Mouse (Mus musculus) embryonic facial prominence, embryonic 12.5 days (tissue): ENCODE results near the gene Acoxl. TPM values are rescaled to one million over a fixed set of nuclear protein-coding genes. Genes with fewer than 3 reads are reported as not detected.

Experiments used
- microRNA-seq: library from miRNA; unstranded; fragments of <30 nt; microRNA quantifications from one replicate; pipeline ENCODE4, GENCODE M21; 2017
- polyA plus RNA-seq: library from polyadenylated mRNA; unstranded; fragments of >200 nt; fragmentation: Nextera tagmentation; extraction: Ambion mirVana; gene quantifications from 2 replicates; pipeline ENCODE4 v1.2.1, GENCODE M21; 2016

The Acoxl gene
- polyA plus RNA-seq, 1 experiment from 2014 or later = 0.13 TPM

Small RNA genes lying within 50 kb of the gene (microRNA-seq; reads per million reads assigned to microRNA genes)
- gene Gm22411 = not detected

Other genes starting within 250 kb of the Acoxl start
- 0.43 and 0.62 TPM in 2 replicates for gene Mal, start 182.2 kb upstream of the Acoxl start, polyA plus RNA-seq
- gene Mall, start 108.9 kb upstream of the Acoxl start, polyA plus RNA-seq = 2.0 and 2.4 TPM in 2 replicates
- gene Nphp1, start 50.0 kb upstream of the Acoxl start, polyA plus RNA-seq = 36.1 and 37.1 TPM in 2 replicates
- 25.5 and 29.9 TPM in 2 replicates for gene Mtln, start 46.4 kb upstream of the Acoxl start, polyA plus RNA-seq
- 69.4 and 71.8 TPM in 2 replicates for gene Bub1, start 7.0 kb upstream of the Acoxl start, polyA plus RNA-seq